ENCODE assay signal across 21 mouse cellular contexts in genomic region chr7:91495526-91495925, GRCm38 (mm10).
DNase-seq lines count a peak whose midpoint lies in the region; ATAC-seq and TF ChIP-seq lines count a peak whose summit lies in the region.
"Had no signal": no experiment of that assay in that cellular context is flagged by ENCODE, and none has a peak within 500 bp of the region (broad histone marks: within the 10 kb centered on the region; RNA-seq: fewer than 3 reads in every experiment).

No protein-coding gene starts in this region.

- no peak; the same call in 1 of the 2 replicates for ATAC-seq in forebrain, embryonic 14.5 days
- no peak for ATAC-seq in forebrain, embryonic 13.5 days
- no peak for ATAC-seq in midbrain, postnatal 0 days (ENCODE audit: low FRiP score)
- no peak for ATAC-seq in midbrain, embryonic 11.5 days (ENCODE audit: low FRiP score)
- ATAC-seq: forebrain, embryonic 16.5 days; intestine, postnatal 0 days had no signal

- H3K4me1 ChIP-seq in forebrain, embryonic 14.5 days (ENCODE audit: control insufficient read depth, insufficient read depth, low read length) = peaks cover 3% of the 10 kb centered on the region; the same call in 1 of the 2 replicates
- H3K4me1 ChIP-seq in forebrain, embryonic 13.5 days = no peaks in the 10 kb centered on the region
- no peaks in the 10 kb centered on the region for H3K4me1 ChIP-seq in midbrain, postnatal 0 days (ENCODE audit: insufficient read depth, low read length)
- no peaks in the 10 kb centered on the region for H3K4me1 ChIP-seq in midbrain, embryonic 11.5 days (ENCODE audit: control insufficient read depth, insufficient read depth, low read length)
- H3K4me1 ChIP-seq: embryonic facial prominence, embryonic 15.5 days; forebrain, embryonic 10.5 days; heart, embryonic 15.5 days; hindbrain, embryonic 13.5 days had no signal

- no peaks in the 10 kb centered on the region for H3K27me3 ChIP-seq in forebrain, embryonic 14.5 days (replicated peaks; ENCODE audit: control insufficient read depth, insufficient read depth, low read length)
- H3K27me3 ChIP-seq in forebrain, embryonic 13.5 days = no peaks in the 10 kb centered on the region
- H3K27me3 ChIP-seq in midbrain, postnatal 0 days (ENCODE audit: insufficient read depth, low read length) = no peaks in the 10 kb centered on the region
- H3K27me3 ChIP-seq in midbrain, embryonic 11.5 days (ENCODE audit: control insufficient read depth, insufficient read depth, low read length) = no peaks in the 10 kb centered on the region
- H3K27me3 ChIP-seq: embryonic facial prominence, embryonic 15.5 days; heart, embryonic 15.5 days; hindbrain, embryonic 13.5 days had no signal

- peak; percentile 41 for DNase-seq in forebrain, embryonic 14.5 days (ENCODE audit: low spot score)
- DNase-seq in midbrain, postnatal 0 days (ENCODE audit: low spot score) = peak; percentile 55
- no peak for DNase-seq in midbrain, embryonic 11.5 days (ENCODE audit: low spot score, missing footprints)
- DNase-seq in brain, embryonic 14.5 days (ENCODE audit: low read depth) = peak; percentile 50
- DNase-seq in adrenal gland, postnatal 4 days (ENCODE audit: low spot score in 2 of 2) = no peak
- DNase-seq in right cerebral cortex, adult 18-20 months = no peak
- DNase-seq: adrenal gland, postnatal 10 days; cerebellum, adult 18-20 months; cerebellum, adult 9-11 months; gastrocnemius, postnatal 14 days; heart, adult 2 months; heart, postnatal 14 days had no signal

- TF ChIP-seq POLR2A in brain, embryonic 14.5 days (IDR thresholded peaks at IDR 0.05; ENCODE audit: borderline replicate concordance, extremely low read depth, insufficient read depth, insufficient read length, poor library complexity, severe bottlenecking) = no peak

- no peak overlapping the region for H3K27ac ChIP-seq in forebrain, embryonic 14.5 days (ENCODE audit: low read depth, low read length)
- H3K27ac ChIP-seq in forebrain, embryonic 13.5 days = no peak overlapping the region
- H3K27ac ChIP-seq in midbrain, postnatal 0 days (ENCODE audit: low read depth, low read length) = no peak overlapping the region
- no peak overlapping the region for H3K27ac ChIP-seq in midbrain, embryonic 11.5 days (ENCODE audit: low read depth, low read length)
- H3K27ac ChIP-seq: embryonic facial prominence, embryonic 15.5 days; forebrain, embryonic 10.5 days; heart, adult 2 months; heart, embryonic 15.5 days; hindbrain, embryonic 13.5 days had no signal

- H3K9ac ChIP-seq in forebrain, embryonic 14.5 days (ENCODE audit: low read length) = no peak overlapping the region
- H3K9ac ChIP-seq in forebrain, embryonic 13.5 days = no peak overlapping the region
- no peak overlapping the region for H3K9ac ChIP-seq in midbrain, postnatal 0 days (replicated peaks; ENCODE audit: low read length, poor library complexity, severe bottlenecking)
- H3K9ac ChIP-seq in midbrain, embryonic 11.5 days (ENCODE audit: low read length) = no peak overlapping the region
- H3K9ac ChIP-seq: embryonic facial prominence, embryonic 15.5 days; heart, embryonic 15.5 days; hindbrain, embryonic 13.5 days had no signal

- no peaks in the 10 kb centered on the region for H3K9me3 ChIP-seq in forebrain, embryonic 14.5 days (replicated peaks; ENCODE audit: control insufficient read depth, low read length)
- no peaks in the 10 kb centered on the region for H3K9me3 ChIP-seq in forebrain, embryonic 13.5 days (replicated peaks)
- H3K9me3 ChIP-seq in midbrain, postnatal 0 days (ENCODE audit: low read length) = no peaks in the 10 kb centered on the region
- no peaks in the 10 kb centered on the region for H3K9me3 ChIP-seq in midbrain, embryonic 11.5 days (ENCODE audit: control insufficient read depth, low read length)
- H3K9me3 ChIP-seq: embryonic facial prominence, embryonic 15.5 days; forebrain, embryonic 10.5 days; heart, embryonic 15.5 days; hindbrain, embryonic 13.5 days had no signal

- no peak overlapping the region for H3K4me2 ChIP-seq in forebrain, embryonic 14.5 days (ENCODE audit: low read length)
- no peak overlapping the region for H3K4me2 ChIP-seq in forebrain, embryonic 13.5 days
- no peak overlapping the region for H3K4me2 ChIP-seq in midbrain, postnatal 0 days (ENCODE audit: low read depth, low read length, poor library complexity, severe bottlenecking)
- H3K4me2 ChIP-seq in midbrain, embryonic 11.5 days = no peak overlapping the region
- H3K4me2 ChIP-seq: embryonic facial prominence, embryonic 15.5 days; heart, embryonic 11.5 days; heart, embryonic 15.5 days; hindbrain, embryonic 13.5 days had no signal

- 52% methylated on average over 5 of the region's 5 CpGs for WGBS in forebrain, embryonic 14.5 days
- WGBS in forebrain, embryonic 13.5 days = 52% methylated on average over 5 of the region's 5 CpGs
- WGBS in midbrain, postnatal 0 days = 63% methylated on average over 5 of the region's 5 CpGs
- 85% methylated on average over 5 of the region's 5 CpGs for WGBS in midbrain, embryonic 11.5 days

- no peak overlapping the region for H3K4me3 ChIP-seq in forebrain, embryonic 14.5 days (ENCODE audit: low read depth, low read length)
- H3K4me3 ChIP-seq in forebrain, embryonic 13.5 days = no peak overlapping the region
- H3K4me3 ChIP-seq in midbrain, postnatal 0 days (ENCODE audit: low read depth, low read length) = no peak overlapping the region
- no peak overlapping the region for H3K4me3 ChIP-seq in midbrain, embryonic 11.5 days (ENCODE audit: low read depth, low read length)
- H3K4me3 ChIP-seq: embryonic facial prominence, embryonic 15.5 days; erythroblast, embryonic 14.5 days; forebrain, embryonic 10.5 days; heart, adult 2 months; heart, embryonic 15.5 days; hindbrain, embryonic 13.5 days had no signal

- no peaks in the 10 kb centered on the region for H3K36me3 ChIP-seq in forebrain, embryonic 14.5 days (ENCODE audit: control insufficient read depth, insufficient read depth, low read length)
- H3K36me3 ChIP-seq in forebrain, embryonic 13.5 days (ENCODE audit: poor library complexity, severe bottlenecking) = no peaks in the 10 kb centered on the region
- no peaks in the 10 kb centered on the region for H3K36me3 ChIP-seq in midbrain, postnatal 0 days (ENCODE audit: insufficient read depth, low read length)
- H3K36me3 ChIP-seq in midbrain, embryonic 11.5 days (ENCODE audit: control insufficient read depth, insufficient read depth, low read length) = no peaks in the 10 kb centered on the region
- H3K36me3 ChIP-seq: embryonic facial prominence, embryonic 15.5 days; forebrain, embryonic 10.5 days; heart, embryonic 15.5 days; hindbrain, embryonic 13.5 days had no signal

- no peak for TF ChIP-seq CTCF in midbrain, postnatal 0 days (IDR thresholded peaks at IDR 0.05)
- TF ChIP-seq CTCF in brain, embryonic 14.5 days (IDR thresholded peaks at IDR 0.05; ENCODE audit: borderline replicate concordance, extremely low read depth, insufficient read depth, insufficient read length) = no peak

Comparison
In these comparisons a context has a peak if more than half of its experiments do, and no peak if none do; other contexts are left out.
1. DNase-seq: peak in forebrain, embryonic 14.5 days (single experiment), midbrain, postnatal 0 days (single experiment) and brain, embryonic 14.5 days (single experiment); none in midbrain, embryonic 11.5 days (single experiment), adrenal gland, postnatal 4 days (0 of 2) and right cerebral cortex, adult 18-20 months (single experiment).